Mouse (Mus musculus): ENCODE measurements around the gene Enah.

Enah gene

DNA sequence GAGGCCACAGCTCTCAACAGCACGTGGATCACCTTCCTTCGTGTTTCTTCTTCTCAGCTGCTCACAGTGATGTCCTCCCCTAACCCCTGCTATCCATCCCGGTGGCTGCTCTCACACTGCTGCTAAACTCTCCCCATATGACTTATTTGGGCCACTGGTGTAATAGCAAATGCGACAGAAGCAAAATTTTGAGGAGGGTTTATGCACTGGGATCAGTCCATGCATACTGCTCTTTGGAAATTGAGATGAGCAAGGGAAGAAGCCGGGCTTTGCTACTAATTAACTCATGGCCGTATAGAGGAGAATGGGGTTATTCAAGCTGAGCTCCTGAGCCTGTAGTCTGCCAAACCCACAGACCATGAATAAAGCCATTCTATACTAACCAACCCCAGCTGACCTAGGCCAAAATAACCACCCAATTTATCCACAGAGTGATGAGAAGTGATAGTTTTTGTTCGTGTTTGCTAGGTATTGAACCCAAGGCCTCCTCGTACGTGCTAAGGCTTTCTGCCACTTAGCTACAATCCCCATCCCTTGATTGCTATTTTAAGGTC lies 7.7 kb upstream of the Enah start:
- DNase-seq (ENCODE audit: low spot score), result no peak

- DNase-seq (ENCODE audit: low spot score), result no peak
These were observed 7.0 kb upstream of the Enah start for GRCm38 (mm10) chr1:182026821-182027220.

DNA sequence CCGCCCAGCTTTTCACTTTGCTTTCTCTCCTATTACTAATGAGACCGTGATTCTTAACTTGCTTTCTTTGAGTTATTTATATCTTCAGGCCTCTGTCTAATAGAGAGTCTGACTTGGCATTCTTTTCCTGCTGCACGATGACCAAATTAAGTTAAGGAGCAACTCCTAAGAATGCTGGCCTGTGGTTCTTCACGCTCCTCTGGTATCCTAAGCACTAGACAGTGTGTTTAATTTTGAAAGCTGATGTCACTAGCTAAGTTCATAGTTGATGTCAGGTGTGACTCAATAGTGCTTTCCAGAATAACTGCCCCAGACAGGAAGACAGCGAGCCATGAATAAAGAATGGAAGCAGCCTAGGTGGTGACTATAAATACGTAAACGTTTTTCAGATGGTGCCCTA lies 6.3 kb upstream of the Enah start:
- DNase-seq (ENCODE audit: low spot score), result no peak

DNA sequence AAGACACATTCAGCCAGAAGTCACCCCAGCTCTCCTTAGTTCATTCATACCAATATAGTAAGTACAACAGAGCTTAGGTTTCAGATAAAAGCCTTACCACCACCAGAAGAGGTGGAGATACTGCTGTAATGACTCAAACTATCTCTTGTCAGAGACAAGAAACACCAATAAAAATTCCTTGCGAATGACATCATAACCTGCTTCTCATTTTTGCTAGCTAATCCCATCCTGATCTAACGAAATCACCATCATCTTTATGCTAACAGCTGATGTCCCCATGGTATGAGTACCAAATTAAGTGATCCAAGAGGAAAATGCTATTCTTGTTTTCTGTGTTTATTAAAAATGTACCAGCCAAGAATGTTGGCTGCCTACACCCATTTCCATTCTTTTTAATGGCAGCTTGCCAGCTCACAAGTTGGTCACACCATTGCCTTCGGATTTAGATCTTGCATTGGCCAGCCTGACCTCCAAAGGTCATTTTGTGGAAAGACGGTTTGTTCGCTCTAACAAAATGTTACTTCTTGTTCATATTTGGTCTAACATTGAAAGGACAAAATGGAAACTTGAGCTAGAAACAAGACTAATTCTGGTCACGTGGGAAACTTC lies 2.0 kb upstream of the Enah start:
- DNase-seq (ENCODE audit: low spot score), result no peak

DNA sequence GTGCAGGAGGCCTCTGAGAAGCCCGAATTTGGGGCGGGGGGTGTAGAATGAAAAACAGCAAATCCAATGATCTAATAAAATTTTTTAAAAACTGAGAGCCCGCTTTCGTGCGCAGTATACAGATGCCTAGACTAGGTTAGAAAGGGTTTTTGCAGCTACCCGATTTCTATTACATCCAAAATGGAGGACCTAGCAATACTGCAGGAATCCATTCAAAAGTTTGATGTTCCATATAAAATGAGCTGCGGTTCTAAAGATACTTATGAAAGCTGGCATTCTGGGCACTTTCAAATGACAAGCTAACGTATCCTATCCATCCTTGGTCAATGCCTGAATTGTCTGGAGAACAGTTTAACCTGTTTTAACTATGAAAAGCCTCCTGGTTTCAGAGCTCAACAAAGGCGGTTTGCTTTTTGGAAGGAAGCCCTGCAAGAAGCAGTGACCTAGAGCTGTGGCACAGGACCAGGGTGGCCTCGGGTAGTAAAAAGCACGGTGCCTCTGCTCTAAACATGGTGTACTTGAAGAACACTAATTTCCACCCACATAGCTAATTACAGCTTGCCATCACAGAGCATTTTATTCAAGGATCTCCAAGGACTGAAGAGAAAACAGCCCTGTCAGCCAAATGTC lies 1.2 kb upstream of the Enah start:
- peak; percentile 30 for DNase-seq (ENCODE audit: low spot score)

DNA sequence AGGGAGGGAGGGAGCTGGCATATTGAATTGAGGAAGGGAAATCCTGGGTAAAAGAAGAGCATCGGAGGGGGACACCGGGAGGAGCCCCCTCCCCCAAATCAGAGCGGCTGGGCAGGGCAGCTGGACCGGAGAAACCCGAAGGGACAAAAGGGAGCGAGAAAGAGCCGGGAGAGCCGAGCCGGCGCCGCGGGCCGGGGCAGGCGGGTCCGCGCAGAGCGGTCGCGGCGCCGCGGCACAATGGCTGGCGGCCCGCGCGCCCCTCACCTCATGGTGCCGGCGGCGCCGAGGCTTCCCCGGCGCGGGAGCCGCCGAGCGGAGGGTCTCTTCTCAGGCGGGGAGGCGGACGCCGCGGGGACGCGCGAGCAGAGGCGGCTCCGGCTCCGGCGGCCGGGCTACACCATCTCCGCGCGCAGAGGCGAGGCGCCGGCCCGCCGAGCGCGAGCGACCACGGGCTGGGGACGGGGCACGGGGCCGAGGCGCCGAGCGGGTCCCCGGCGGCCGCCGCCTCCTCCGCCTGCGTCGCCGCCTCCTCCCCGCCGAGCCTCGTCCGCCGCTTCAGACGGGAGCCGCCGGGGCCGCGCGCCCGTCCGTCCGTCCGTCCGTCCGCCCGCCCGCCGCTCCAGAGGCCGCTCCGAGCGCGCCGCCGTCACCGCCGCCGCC lies 394 bp downstream of the Enah start:
- DNase-seq (ENCODE audit: low spot score), result no peak

- DNase-seq (ENCODE audit: low spot score), result no peak
These were observed 1.2 kb downstream of the Enah start for GRCm38 (mm10) chr1:182018397-182019265.

DNA sequence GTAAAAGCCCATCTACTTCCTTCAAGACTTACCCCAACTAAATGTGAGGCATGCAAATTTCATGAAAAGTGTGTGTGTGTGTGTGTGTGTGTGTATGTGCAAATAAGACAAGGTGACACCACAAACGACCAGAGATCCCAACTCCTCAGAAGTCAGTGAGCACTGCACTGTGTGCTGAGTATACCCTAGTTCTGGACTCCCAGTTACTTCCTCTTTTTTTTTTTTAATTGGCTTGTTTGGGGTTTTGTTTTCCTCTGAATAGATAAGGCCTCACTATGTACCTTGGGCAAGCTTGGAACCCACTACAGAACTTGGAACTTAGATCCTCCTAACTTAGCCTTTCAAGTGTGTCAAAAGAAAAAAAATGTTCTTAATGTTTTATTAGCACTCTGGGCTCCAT lies 14.0 kb downstream of the Enah start:
- DNase-seq (ENCODE audit: low spot score), result no peak

- no peak for DNase-seq (ENCODE audit: low spot score)
These were observed 21.1 kb downstream of the Enah start for GRCm38 (mm10) chr1:181998673-181999072.

GRCm38 (mm10) chr1:181997791-181998190 lies 22.0 kb downstream of the Enah start:
- no peak for DNase-seq (ENCODE audit: low spot score)

DNA sequence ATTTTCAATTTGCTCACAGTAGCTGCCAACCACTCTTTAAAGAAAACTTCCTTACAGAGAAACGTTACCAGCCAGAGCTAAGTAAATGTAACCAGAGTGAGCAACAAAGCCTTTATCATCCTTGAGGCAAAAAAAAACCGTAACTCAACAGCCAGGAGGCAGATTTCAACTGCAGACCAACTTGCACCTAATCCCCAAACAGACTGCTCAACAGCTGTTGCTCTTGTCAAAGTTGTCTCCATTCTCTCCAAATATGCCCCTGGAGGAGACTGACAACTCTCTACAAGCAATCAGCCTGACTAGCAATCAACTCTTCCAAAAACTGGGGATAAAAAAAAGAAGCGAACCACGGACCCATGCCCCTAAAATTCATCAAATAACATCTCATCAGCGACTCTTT lies 26.2 kb downstream of the Enah start:
- no peak for DNase-seq (ENCODE audit: low spot score)

DNA sequence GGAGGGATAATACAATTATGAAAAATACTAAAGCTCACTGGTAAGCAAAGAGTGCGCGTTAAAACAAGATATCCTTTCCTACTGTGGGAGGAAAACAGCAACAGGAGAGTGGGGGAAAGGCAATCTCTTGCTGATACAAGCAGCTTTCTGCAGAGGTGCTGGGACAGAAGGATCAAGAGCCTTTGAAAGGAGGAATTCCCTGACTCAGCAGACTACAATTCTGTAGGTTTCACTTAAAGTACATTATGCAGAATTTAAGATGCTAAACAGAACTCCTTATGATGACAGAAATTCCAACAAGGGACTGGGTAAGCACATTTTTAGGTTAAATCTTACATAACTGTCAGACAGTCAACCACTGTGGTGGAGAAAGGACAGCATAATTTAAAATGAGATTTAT lies 31.4 kb downstream of the Enah start:
- DNase-seq (ENCODE audit: low spot score), result no peak

DNA sequence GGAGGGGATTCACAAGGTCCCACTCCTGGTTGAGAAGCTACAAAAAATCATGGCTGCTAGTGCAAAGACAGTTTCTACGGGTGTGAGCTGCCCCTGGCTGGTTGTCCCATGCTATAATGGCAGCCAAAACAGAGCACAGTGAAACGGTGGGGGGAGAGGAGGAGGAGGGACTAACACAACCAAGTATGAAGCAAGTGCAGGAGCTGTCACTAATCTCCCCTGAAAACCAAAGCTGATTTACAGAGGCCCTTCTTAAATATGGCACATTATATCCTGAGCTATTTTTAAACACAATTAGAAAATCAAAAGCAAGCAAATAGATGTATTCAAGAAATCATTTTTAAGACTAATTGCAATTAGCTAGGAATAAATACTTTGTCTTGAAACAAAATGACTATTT lies 32.6 kb downstream of the Enah start:
- DNase-seq (ENCODE audit: low spot score), result no peak

GRCm38 (mm10) chr1:181985880-181986279 lies 33.9 kb downstream of the Enah start:
- no peak for DNase-seq (ENCODE audit: low spot score)

DNA sequence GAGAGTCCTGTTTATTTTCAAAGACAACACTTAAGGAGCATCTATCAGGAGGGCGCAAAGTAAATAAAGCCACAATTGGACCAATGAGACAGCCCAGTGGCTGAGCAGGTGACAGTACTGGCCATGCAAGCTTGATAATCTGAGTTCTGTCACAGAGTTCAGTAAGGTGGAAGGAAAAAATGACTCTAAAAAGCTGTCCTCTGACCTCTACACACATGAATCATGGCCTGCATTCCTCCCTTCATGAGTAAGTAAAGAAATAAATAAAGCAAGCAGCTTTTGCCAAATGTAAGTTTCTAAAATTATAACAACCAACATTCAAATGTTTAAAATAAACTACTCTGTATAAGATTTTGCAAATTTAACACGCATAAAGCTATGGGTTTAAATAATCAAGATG lies 35.0 kb downstream of the Enah start:
- no peak for DNase-seq (ENCODE audit: low spot score)

DNA sequence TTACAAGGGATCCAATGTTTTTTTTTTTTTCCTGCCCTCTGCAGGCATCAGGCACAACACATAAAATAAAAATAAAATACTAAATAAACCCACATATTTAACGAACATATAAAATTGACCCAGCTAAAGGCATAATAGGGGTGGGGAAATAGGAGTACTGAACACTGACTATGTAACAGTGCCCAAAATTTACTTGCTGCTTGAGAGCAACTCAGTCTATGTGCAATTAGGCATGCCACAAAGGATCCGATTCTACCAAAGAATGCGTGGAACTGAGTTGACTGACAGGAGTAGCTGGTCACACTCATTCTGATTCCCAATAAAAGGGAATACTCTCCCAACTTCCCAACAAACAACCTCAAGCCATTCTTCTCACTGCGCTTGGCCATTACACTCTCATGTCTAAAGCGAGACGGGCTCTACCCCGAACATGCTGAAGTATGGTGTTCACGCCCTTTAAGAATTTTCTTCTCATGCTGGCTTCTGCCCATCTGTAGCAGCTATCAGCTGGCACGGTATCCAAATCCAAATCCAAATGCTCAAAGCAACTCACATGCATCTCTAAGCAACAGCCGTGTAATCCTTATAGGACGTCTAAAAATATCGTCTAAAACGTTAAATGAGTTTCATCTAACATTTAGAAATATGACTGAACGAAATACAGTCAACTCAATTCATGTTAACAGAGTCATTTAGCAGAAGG lies 39.6 kb downstream of the Enah start:
- DNase-seq (ENCODE audit: low spot score), result no peak

GRCm38 (mm10) chr1:181975510-181975909 lies 44.3 kb downstream of the Enah start:
- no peak for DNase-seq (ENCODE audit: low spot score)

- DNase-seq (ENCODE audit: low spot score), result no peak
These were observed 44.9 kb downstream of the Enah start for GRCm38 (mm10) chr1:181974897-181975296.

- no peak for DNase-seq (ENCODE audit: low spot score)
These were observed 54.5 kb downstream of the Enah start for GRCm38 (mm10) chr1:181965277-181965676.

DNA sequence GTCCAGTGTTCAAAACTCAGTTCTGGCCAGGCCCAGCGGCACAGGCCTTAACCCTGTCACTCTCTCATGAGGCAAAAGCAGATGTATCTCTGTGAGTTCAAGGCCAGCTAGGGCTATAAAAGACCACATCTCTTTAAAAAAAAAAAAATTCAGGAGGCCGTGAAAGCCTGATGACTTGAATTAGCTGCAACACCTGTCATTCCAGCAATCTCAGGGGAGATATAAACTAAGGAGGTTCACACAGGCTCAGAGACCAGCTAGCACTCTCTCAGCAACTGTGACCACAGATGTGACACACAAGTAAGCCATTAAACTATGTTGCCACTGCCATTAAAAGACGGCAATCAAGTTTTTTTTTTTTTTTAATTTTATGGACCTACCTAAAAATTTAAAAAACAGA lies 56.0 kb downstream of the Enah start:
- no peak for DNase-seq (ENCODE audit: low spot score)

- DNase-seq (ENCODE audit: low spot score), result no peak
These were observed 56.4 kb downstream of the Enah start for GRCm38 (mm10) chr1:181963351-181963750.

DNA sequence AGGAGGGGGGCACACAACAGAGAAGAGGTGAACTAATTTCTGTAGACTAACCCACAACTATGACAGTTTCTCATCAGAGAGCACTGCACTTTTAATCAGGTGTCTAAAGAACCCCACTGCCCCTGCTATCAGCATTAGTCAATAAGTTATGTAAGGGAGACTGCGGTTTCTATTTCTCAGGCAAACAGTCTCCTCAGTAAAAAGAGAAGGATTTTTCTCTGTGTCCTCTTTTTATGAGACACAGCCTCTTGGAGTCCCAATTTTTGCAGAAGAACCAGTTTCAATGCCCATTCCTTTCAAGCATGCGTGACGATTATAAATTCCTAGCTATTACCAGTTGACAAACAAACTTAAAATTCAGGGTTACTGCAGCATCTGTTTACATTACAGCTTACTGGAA lies 59.4 kb downstream of the Enah start:
- no peak for DNase-seq (ENCODE audit: low spot score)
